Mouse (Mus musculus) CD4-positive helper T cell, adult 2 months (primary cell): ENCODE results near the gene Olfr167.
"Not testable (repeated sequence)": the region's sequence is repeated elsewhere in the genome, so short reads cannot be mapped to it uniquely, and the experiment has no call there.

ENCODE experiments used
- DNase-seq: peaks from one replicate; pipeline ENCODE4 v3.0.0-alpha.2; 2012; ENCODE audit warnings: low read depth, missing footprints, low spot score

Olfr167 gene

DNA sequence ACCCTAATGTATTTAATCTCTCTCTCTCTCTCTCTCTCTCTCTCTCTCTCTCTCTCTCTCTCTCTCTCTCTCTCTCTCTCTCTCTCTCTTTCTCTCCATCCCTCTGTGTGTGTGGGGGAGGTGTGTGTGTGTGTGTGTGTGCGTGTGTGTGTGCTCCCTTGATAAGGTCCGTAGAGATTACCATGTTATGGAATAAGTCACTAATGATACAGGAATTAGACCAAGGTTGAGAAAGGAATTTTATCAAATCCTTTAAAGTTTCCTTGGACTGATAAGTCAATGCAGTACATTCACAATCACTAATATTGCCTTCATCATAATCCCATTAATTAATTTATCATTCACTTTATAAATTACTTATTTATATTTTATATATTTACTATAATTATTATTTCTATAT lies at the start of gene Olfr167:
Gene Olfr167, minus strand, starts transcription at position 101 of the 400 bp plus-strand sequence.
- no peak for DNase-seq

- not testable (repeated sequence) for DNase-seq
These were observed 49.6 kb upstream of the Olfr167 start, which contains the start of gene Olfr169 for GRCm38 (mm10) chr16:19571709-19572108. Gene Olfr169, minus strand, starts transcription at chr16:19571809.

DNA sequence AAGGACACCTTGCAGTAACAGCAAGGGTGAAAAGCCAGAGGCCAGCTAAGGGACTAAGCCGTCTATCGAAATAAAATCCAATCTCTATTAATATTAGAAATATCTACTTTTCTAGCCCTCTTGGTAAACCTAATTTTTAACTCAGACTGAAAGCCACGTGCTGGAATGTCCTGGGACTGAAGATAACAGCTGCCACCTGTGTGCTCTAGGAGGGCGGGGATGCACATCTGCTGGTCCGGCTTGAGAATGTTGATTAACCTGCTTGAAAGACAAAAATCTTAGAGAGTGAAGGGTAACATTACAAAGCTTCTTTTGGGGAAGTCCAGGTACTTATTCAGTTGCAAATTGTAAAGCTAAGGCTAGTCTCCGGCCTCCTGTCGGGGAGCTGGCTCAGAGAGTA lies 31.4 kb upstream of the Olfr167 start:
- not testable (repeated sequence) for DNase-seq

- DNase-seq: not testable (repeated sequence)
These were observed 30.2 kb upstream of the Olfr167 start for GRCm38 (mm10) chr16:19552246-19552645.

- DNase-seq: no peak
These were observed 13.4 kb upstream of the Olfr167 start, which contains the start of gene Olfr168 for GRCm38 (mm10) chr16:19535455-19535854. Gene Olfr168, minus strand, starts transcription at chr16:19535555.

DNA sequence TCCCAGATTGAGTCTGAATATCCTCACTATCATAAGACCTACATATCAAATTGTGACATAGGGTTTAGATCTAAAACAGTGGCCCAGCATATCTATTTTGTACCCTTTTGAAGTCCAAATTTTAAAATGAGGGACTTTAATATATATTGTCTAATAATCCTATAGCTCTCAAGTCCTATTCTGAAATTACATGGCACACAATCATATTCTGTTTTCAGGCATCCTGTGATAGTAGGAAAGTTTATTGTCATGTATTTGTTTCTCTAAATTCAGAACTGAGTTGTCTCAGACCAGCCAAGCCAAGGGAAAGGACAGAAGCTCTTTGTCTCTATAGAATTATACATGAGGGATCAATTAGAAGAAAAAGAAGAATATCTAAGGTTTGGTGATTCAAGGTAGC lies 38.7 kb downstream of the Olfr167 start, which contains the start of gene Olfr166:
Gene Olfr166, plus strand, starts transcription at position 301 of the 400 bp plus-strand sequence.
- no peak for DNase-seq

GRCm38 (mm10) chr16:19464365-19464764 lies 57.7 kb downstream of the Olfr167 start:
- DNase-seq: no peak
